Mouse (Mus musculus) hindbrain, embryonic 13.5 days (tissue): Measurements from ENCODE around the gene Pla2r1. TPM values are rescaled to one million over a fixed set of nuclear protein-coding genes. Genes with fewer than 3 reads are reported as not detected.

Source experiments
- ATAC-seq: fragments of 200-750 bp; cut with Nextera tagmentation; 2 replicates; pipeline ENCODE4 v1.8.0; 2017; ENCODE audit warnings: moderate TSS enrichment; ENCODE audit not compliant: low FRiP score
- H3K27ac ChIP-seq: fragments of 300-500 bp; sonication (generic); 2 replicates; pipeline ENCODE4 v1.5.1; 2015; ENCODE audit warnings: inconsistent platforms, mild to moderate bottlenecking, moderate library complexity
- H3K27me3 ChIP-seq: fragments of 300-500 bp; sonication (generic); 2 replicates; pipeline ENCODE4 v1.6.1; 2015; ENCODE audit warnings: mild to moderate bottlenecking, inconsistent platforms
- H3K36me3 ChIP-seq: fragments of 300-500 bp; sonication (generic); 2 replicates; pipeline ENCODE4 v1.6.1; 2015; ENCODE audit warnings: mild to moderate bottlenecking, inconsistent platforms
- H3K4me1 ChIP-seq: fragments of 300-500 bp; sonication (generic); replicated peaks from 2 replicates; pipeline ENCODE4 v1.6.1; 2015; ENCODE audit warnings: inconsistent platforms
- H3K4me2 ChIP-seq: fragments of 300-500 bp; sonication (generic); 2 replicates; pipeline ENCODE4 v1.6.1; 2015; ENCODE audit warnings: inconsistent platforms, mild to moderate bottlenecking, moderate library complexity
- H3K4me3 ChIP-seq: fragments of 300-500 bp; sonication (generic); 2 replicates; pipeline ENCODE4 v1.5.1; 2015; ENCODE audit warnings: mild to moderate bottlenecking, inconsistent platforms
- H3K9ac ChIP-seq: fragments of 300-500 bp; sonication (generic); 2 replicates; pipeline ENCODE4 v1.6.1; 2015; ENCODE audit warnings: mild to moderate bottlenecking, inconsistent platforms
- H3K9me3 ChIP-seq: fragments of 300-500 bp; sonication (generic); 2 replicates; pipeline ENCODE4 v1.6.1; 2016; ENCODE audit warnings: inconsistent platforms
- WGBS: fragments of 180-500 bp; shearing (Covaris S2); methylation state at CpG from one replicate; pipeline ENCODE4 v1.1.7; 2015; 5-methylcytosine and 5-hydroxymethylcytosine counted together
- polyA plus RNA-seq: library from polyadenylated mRNA; unstranded; fragments of >200 nt; fragmentation: Nextera tagmentation; extraction: Ambion mirVana; gene quantifications from 2 replicates; pipeline ENCODE4 v1.2.1, GENCODE M21; 2015

Gene Pla2r1
- polyA plus RNA-seq, 1 experiment from 2014 or later, result 0.97 TPM

GRCm38 (mm10) chr2:60540346-60540745 is 12.8 kb downstream of the Pla2r1 start:
- Histone ChIP-seq H3K27ac (no peak overlapping the region), H3K4me2 (no peak overlapping the region), H3K4me1 (peaks cover 19% of the 10 kb centered on the region), H3K4me3 (no peak overlapping the region), H3K36me3 (no peaks in the 10 kb centered on the region), H3K9ac (no peak overlapping the region), H3K27me3 (no peaks in the 10 kb centered on the region), H3K9me3 (no peaks in the 10 kb centered on the region)
- ATAC-seq, result no peak
- WGBS, result 95% methylated on average over 8 of the region's 8 CpGs

DNA sequence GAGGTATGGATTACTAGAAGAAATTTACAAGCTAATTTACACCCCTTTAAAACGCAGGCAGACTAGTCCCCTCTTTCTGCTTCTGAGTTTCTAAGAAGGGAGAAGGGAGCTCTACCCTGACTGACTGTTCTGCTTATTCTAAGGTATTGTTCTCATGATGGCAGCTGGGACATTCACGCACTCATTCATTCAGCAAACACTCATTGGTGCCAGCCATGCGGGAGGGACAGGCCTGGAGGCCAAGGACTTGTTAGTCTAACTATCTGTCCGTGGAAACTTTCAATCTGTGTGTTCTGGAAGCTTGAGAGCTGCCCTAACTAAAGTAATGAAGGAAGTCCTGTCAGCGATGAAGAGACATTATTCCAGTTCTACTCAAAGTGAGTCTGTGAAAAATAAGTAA is 14.4 kb downstream of the Pla2r1 start:
- Histone ChIP-seq H3K9me3 (no peaks in the 10 kb centered on the region), H3K4me2 (no peak overlapping the region), H3K4me1 (peaks cover 22% of the 10 kb centered on the region), H3K4me3 (no peak overlapping the region), H3K27me3 (no peaks in the 10 kb centered on the region), H3K36me3 (no peaks in the 10 kb centered on the region), H3K27ac (no peak overlapping the region), H3K9ac (no peak overlapping the region)
- WGBS, result 40% methylated on average over 5 of the region's 5 CpGs
- no peak for ATAC-seq

- Histone ChIP-seq H3K9ac (no peak overlapping the region), H3K27ac (0 out of 2 replicates have a peak overlapping the region, but pooled peaks have one; percentile 6), H3K36me3 (no peaks in the 10 kb centered on the region), H3K4me1 (peaks cover 22% of the 10 kb centered on the region), H3K9me3 (no peaks in the 10 kb centered on the region), H3K4me3 (no peak overlapping the region), H3K27me3 (no peaks in the 10 kb centered on the region), H3K4me2 (no peak overlapping the region)
- ATAC-seq, result no peak; the same call in 1 of the 2 replicates
- whole genome bisulfite sequencing, result 49% methylated on average over 4 of the region's 4 CpGs
These were observed 14.8 kb downstream of the Pla2r1 start for GRCm38 (mm10) chr2:60538274-60538673.

DNA sequence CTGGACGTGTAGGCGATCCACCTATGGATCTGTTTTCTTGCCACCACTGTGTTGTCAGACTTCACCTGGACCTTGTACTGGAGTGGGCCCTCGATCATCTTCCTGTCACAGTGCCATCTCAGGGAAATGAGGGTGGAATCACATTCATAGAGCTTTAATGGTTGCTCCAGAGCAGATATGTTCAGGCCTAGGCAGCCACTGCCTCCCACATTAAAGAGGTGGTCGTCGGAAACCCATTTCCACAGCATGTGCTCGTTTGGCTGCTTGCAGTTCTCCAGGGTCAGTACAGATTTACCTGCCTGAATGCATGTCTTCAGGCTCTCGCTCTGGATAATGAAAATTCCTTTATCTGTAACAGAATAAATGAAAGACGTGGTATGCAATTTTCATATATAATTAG is 18.4 kb downstream of the Pla2r1 start:
- ATAC-seq, result no peak
- Histone ChIP-seq H3K36me3 (no peaks in the 10 kb centered on the region), H3K27ac (peak overlapping the region; percentile 62), H3K4me3 (no peak overlapping the region), H3K9ac (no peak overlapping the region), H3K9me3 (no peaks in the 10 kb centered on the region), H3K4me2 (no peak overlapping the region), H3K4me1 (peaks cover 22% of the 10 kb centered on the region), H3K27me3 (no peaks in the 10 kb centered on the region)
- 62% methylated on average over 8 of the region's 8 CpGs for WGBS

DNA sequence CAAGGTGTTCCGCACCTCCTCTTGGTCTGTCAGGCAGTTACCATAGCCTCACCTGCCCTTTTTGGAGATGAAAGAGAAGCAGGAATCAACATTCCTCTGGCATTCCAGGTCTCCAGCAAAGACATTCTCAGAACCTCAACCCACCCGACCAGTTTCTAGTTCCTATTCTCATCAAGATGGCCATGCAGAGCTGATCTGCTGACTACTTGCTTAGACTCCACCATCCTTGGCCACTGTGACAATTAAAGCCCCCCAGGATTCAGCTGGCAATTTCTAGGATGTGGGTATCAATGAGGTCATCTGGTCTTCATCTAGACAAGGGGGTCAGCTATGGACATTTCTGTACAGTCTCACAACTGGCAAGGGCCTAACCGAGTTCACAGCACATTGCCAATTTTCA is 20.1 kb downstream of the Pla2r1 start:
- Histone ChIP-seq H3K27ac (no peak overlapping the region), H3K4me2 (no peak overlapping the region), H3K9me3 (no peaks in the 10 kb centered on the region), H3K4me1 (peaks cover 14% of the 10 kb centered on the region), H3K36me3 (no peaks in the 10 kb centered on the region), H3K27me3 (no peaks in the 10 kb centered on the region), H3K4me3 (no peak overlapping the region), H3K9ac (no peak overlapping the region)
- 86% methylated on average over 3 of the region's 3 CpGs for WGBS
- no peak for ATAC-seq

DNA sequence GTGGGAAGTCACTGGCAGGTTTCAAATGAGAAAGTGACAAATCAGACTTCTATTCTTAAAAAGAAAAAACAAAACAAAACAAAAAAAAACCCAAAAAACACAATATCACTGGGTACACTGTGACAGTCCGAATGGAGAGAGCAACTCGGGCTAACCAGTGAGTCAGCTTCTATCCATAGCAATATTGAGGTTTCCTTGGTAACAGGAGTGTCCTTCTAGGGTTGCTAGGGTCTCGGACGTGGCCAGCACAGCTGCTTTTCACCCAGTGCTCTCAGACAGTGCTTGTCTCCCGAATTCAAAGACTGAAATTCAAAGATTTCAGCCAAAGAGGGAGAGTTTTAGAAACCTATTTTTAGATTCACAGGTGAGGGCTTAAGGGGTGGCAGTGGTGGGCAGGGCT is 20.6 kb downstream of the Pla2r1 start:
- 43% methylated on average over 5 of the region's 5 CpGs for WGBS
- H3K4me1 ChIP-seq, result peaks cover 14% of the 10 kb centered on the region; the same call in 1 of the 2 replicates

GRCm38 (mm10) chr2:60515817-60516216 is 37.3 kb downstream of the Pla2r1 start:
- H3K4me3 ChIP-seq, result no peak overlapping the region
- no peak overlapping the region for H3K4me2 ChIP-seq
- 54% methylated on average over 8 of the region's 8 CpGs for WGBS
- no peak overlapping the region for H3K27ac ChIP-seq
- H3K9ac ChIP-seq, result no peak overlapping the region
- peaks cover 3% of the 10 kb centered on the region; the same call in 1 of the 2 replicates for H3K4me1 ChIP-seq
- ATAC-seq, result no peak
- no peaks in the 10 kb centered on the region for H3K36me3 ChIP-seq
- H3K27me3 ChIP-seq, result no peaks in the 10 kb centered on the region
- no peaks in the 10 kb centered on the region for H3K9me3 ChIP-seq

More for the DNA sequence above, 20.6 kb downstream of the Pla2r1 start:
- H3K9ac ChIP-seq, result no peak overlapping the region
- H3K4me3 ChIP-seq, result no peak overlapping the region
- no peaks in the 10 kb centered on the region for H3K27me3 ChIP-seq
- no peak overlapping the region for H3K27ac ChIP-seq
- no peak overlapping the region for H3K4me2 ChIP-seq
- H3K9me3 ChIP-seq, result no peaks in the 10 kb centered on the region
- H3K36me3 ChIP-seq, result no peaks in the 10 kb centered on the region
- ATAC-seq, result no peak

- no peaks in the 10 kb centered on the region for H3K27me3 ChIP-seq
- H3K9me3 ChIP-seq, result no peaks in the 10 kb centered on the region
- H3K36me3 ChIP-seq, result no peaks in the 10 kb centered on the region
- H3K4me2 ChIP-seq, result no peak overlapping the region
- peaks cover 3% of the 10 kb centered on the region; the same call in 1 of the 2 replicates for H3K4me1 ChIP-seq
- no peak for ATAC-seq
- H3K4me3 ChIP-seq, result no peak overlapping the region
- no peak overlapping the region for H3K27ac ChIP-seq
- no peak overlapping the region for H3K9ac ChIP-seq
- 71% methylated on average over 4 of the region's 4 CpGs for WGBS
These were observed 38.2 kb downstream of the Pla2r1 start for GRCm38 (mm10) chr2:60514863-60515262.

- ATAC-seq, result no peak
- Histone ChIP-seq H3K4me2 (no peak overlapping the region), H3K9me3 (no peaks in the 10 kb centered on the region; the same call in 1 of the 2 replicates), H3K9ac (no peak overlapping the region), H3K27me3 (no peaks in the 10 kb centered on the region), H3K27ac (no peak overlapping the region), H3K4me3 (no peak overlapping the region), H3K4me1 (no peaks in the 10 kb centered on the region; the same call in 1 of the 2 replicates), H3K36me3 (no peaks in the 10 kb centered on the region)
- WGBS, result 92% methylated on average over 1 of the region's 1 CpGs
These were observed 42.4 kb downstream of the Pla2r1 start for GRCm38 (mm10) chr2:60510718-60511117.

DNA sequence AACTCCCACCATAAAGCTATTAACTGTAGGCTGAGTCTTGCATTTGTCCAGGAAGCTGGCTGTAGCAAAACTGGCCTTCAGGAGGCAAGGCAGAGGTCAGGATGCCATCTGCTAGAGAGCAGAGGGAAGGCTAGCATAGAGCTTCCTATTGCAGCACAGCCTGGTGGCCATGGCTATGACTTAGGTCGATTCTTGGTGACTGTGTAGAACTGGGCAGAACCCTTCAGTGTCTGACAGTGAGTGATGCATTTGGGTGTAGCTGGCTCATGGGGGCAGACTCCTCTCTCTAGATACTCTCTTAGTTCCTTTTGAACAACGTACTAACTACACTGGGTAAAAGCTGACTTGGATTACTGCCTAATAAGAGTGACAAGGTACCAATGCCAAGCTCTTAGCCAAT is 48.0 kb downstream of the Pla2r1 start:
- WGBS, result 58% methylated on average over 2 of the region's 2 CpGs
- Histone ChIP-seq H3K36me3 (no peaks in the 10 kb centered on the region), H3K4me2 (no peak overlapping the region), H3K9me3 (no peaks in the 10 kb centered on the region; the same call in 1 of the 2 replicates), H3K9ac (no peak overlapping the region), H3K4me3 (no peak overlapping the region), H3K4me1 (no peaks in the 10 kb centered on the region), H3K27ac (no peak overlapping the region), H3K27me3 (no peaks in the 10 kb centered on the region)
- ATAC-seq, result no peak

DNA sequence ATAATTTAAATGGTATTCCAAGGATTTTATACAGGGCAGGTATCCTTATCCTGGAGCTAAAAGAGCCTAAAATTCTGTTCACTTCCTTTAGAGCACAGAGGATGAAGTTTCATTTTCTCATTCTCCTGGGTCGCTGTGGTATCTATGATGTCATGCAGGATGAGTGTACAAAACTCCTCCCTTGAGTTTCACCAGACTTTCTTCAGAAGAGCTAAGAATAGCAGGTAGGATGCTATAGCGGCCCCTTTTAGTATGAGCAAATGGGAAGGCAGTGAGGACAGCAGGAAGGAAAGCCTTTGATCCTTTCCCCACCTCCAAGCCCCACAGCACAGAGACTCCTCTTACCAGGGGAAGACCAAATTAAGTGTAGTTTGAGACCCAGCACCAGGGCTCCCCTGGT is 48.4 kb downstream of the Pla2r1 start:
- H3K36me3 ChIP-seq, result no peaks in the 10 kb centered on the region
- no peak overlapping the region for H3K4me2 ChIP-seq
- H3K27me3 ChIP-seq, result no peaks in the 10 kb centered on the region
- no peak for ATAC-seq
- no peaks in the 10 kb centered on the region; the same call in 1 of the 2 replicates for H3K9me3 ChIP-seq
- H3K27ac ChIP-seq, result no peak overlapping the region
- no peaks in the 10 kb centered on the region for H3K4me1 ChIP-seq
- no peak overlapping the region for H3K4me3 ChIP-seq
- no peak overlapping the region for H3K9ac ChIP-seq
- 72% methylated on average over 2 of the region's 2 CpGs for WGBS

DNA sequence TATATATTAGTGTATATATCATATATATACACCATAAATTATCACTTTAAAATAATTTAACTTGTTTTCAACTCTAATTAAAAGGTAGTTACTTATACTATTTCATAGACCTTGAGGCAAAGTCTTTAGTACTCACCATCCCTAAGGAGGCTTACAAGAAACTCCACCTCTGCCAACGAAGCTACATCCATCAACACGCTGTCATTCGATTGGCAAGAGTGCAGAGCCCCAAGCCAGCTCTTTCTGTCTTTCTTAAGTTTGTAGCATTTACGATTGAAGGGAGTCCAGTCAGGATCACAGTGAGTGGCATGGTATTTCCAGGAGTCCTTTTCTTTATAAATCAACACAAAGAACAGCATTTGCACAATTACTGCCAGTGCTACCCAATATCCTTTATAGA is 49.1 kb downstream of the Pla2r1 start:
- no peak overlapping the region for H3K4me2 ChIP-seq
- no peak for ATAC-seq
- no peaks in the 10 kb centered on the region for H3K27me3 ChIP-seq
- no peaks in the 10 kb centered on the region; the same call in 1 of the 2 replicates for H3K9me3 ChIP-seq
- WGBS, result 79% methylated on average over 4 of the region's 4 CpGs
- no peak overlapping the region for H3K27ac ChIP-seq
- no peak overlapping the region for H3K9ac ChIP-seq
- H3K4me3 ChIP-seq, result no peak overlapping the region
- H3K4me1 ChIP-seq, result no peaks in the 10 kb centered on the region
- no peaks in the 10 kb centered on the region for H3K36me3 ChIP-seq

- WGBS, result 95% methylated on average over 1 of the region's 1 CpGs
- no peak overlapping the region for H3K4me2 ChIP-seq
- no peak for ATAC-seq
- H3K9me3 ChIP-seq, result no peaks in the 10 kb centered on the region
- H3K4me1 ChIP-seq, result no peaks in the 10 kb centered on the region
- no peak overlapping the region for H3K4me3 ChIP-seq
- no peak overlapping the region for H3K9ac ChIP-seq
- no peaks in the 10 kb centered on the region for H3K36me3 ChIP-seq
- no peaks in the 10 kb centered on the region for H3K27me3 ChIP-seq
- H3K27ac ChIP-seq, result no peak overlapping the region
These were observed 52.5 kb downstream of the Pla2r1 start for GRCm38 (mm10) chr2:60500583-60501116.
